Mouse (Mus musculus): ENCODE measurements at regions not wholly inside any gene's neighbourhood (a gene's known extent, or its start where the extent isn't known, plus 50 kb on each side); places are given as distances from the start of the nearest gene placed in this dataset.

GRCm38 (mm10) chr8:10695181-10695580, 313.1 kb downstream of the Irs2 start:
- Histone ChIP-seq H3K4me2 (replicated peaks; ENCODE audit: low read depth, low read length) (no peak overlapping the region), H3K9ac (replicated peaks; ENCODE audit: low read depth, low read length) (no peak overlapping the region), H3K27ac (ENCODE audit: low read length) (no peak overlapping the region), H3K36me3 (ENCODE audit: control insufficient read depth, insufficient read depth, low read length) (no peaks in the 10 kb centered on the region), H3K4me1 (ENCODE audit: control insufficient read depth, insufficient read depth, low read length) (no peaks in the 10 kb centered on the region), H3K27me3 (ENCODE audit: control insufficient read depth, insufficient read depth, low read length) (no peaks in the 10 kb centered on the region), H3K4me3 (ENCODE audit: low read depth, low read length) (no peak overlapping the region), H3K9me3 (ENCODE audit: control insufficient read depth, low read depth, low read length) (no peaks in the 10 kb centered on the region)
- ATAC-seq (ENCODE audit: insufficient number of reproducible peaks, insufficient read depth, low FRiP score, low read depth): no peak
- 77% methylated on average over 6 of the region's 6 CpGs for WGBS

GRCm38 (mm10) chr8:10690659-10691058, 317.6 kb downstream of the Irs2 start:
- H3K4me1 ChIP-seq (ENCODE audit: control insufficient read depth, insufficient read depth, low read length): no peaks in the 10 kb centered on the region
- no peaks in the 10 kb centered on the region for H3K9me3 ChIP-seq (ENCODE audit: control insufficient read depth, low read depth, low read length)
- H3K4me3 ChIP-seq (ENCODE audit: low read depth, low read length): no peak overlapping the region
- H3K36me3 ChIP-seq (ENCODE audit: control insufficient read depth, insufficient read depth, low read length): no peaks in the 10 kb centered on the region
- H3K9ac ChIP-seq (replicated peaks; ENCODE audit: low read depth, low read length): no peak overlapping the region
- no peak for ATAC-seq (ENCODE audit: insufficient number of reproducible peaks, insufficient read depth, low FRiP score, low read depth)
- H3K27me3 ChIP-seq (ENCODE audit: control insufficient read depth, insufficient read depth, low read length): no peaks in the 10 kb centered on the region
- WGBS: 75% methylated on average over 1 of the region's 1 CpGs
- H3K4me2 ChIP-seq (replicated peaks; ENCODE audit: low read depth, low read length): no peak overlapping the region
- H3K27ac ChIP-seq (ENCODE audit: low read length): no peak overlapping the region

GRCm38 (mm10) chr8:10689881-10690280, 318.4 kb downstream of the Irs2 start:
- Histone ChIP-seq H3K4me2 (replicated peaks; ENCODE audit: low read depth, low read length) (no peak overlapping the region), H3K27me3 (ENCODE audit: control insufficient read depth, insufficient read depth, low read length) (no peaks in the 10 kb centered on the region), H3K4me1 (ENCODE audit: control insufficient read depth, insufficient read depth, low read length) (no peaks in the 10 kb centered on the region), H3K9ac (replicated peaks; ENCODE audit: low read depth, low read length) (no peak overlapping the region), H3K27ac (ENCODE audit: low read length) (no peak overlapping the region), H3K36me3 (ENCODE audit: control insufficient read depth, insufficient read depth, low read length) (no peaks in the 10 kb centered on the region), H3K4me3 (ENCODE audit: low read depth, low read length) (no peak overlapping the region), H3K9me3 (ENCODE audit: control insufficient read depth, low read depth, low read length) (no peaks in the 10 kb centered on the region)
- 69% methylated on average over 12 of the region's 12 CpGs for WGBS
- ATAC-seq (ENCODE audit: insufficient number of reproducible peaks, insufficient read depth, low FRiP score, low read depth): no peak

GRCm38 (mm10) chr8:10687867-10688561, 320.2 kb downstream of the Irs2 start:
- Histone ChIP-seq H3K4me1 (ENCODE audit: control insufficient read depth, insufficient read depth, low read length) (no peaks in the 10 kb centered on the region), H3K36me3 (ENCODE audit: control insufficient read depth, insufficient read depth, low read length) (no peaks in the 10 kb centered on the region), H3K4me2 (replicated peaks; ENCODE audit: low read depth, low read length) (no peak overlapping the region), H3K27ac (ENCODE audit: low read length) (no peak overlapping the region), H3K9ac (replicated peaks; ENCODE audit: low read depth, low read length) (no peak overlapping the region), H3K4me3 (ENCODE audit: low read depth, low read length) (no peak overlapping the region), H3K27me3 (ENCODE audit: control insufficient read depth, insufficient read depth, low read length) (no peaks in the 10 kb centered on the region), H3K9me3 (ENCODE audit: control insufficient read depth, low read depth, low read length) (no peaks in the 10 kb centered on the region)
- ATAC-seq (ENCODE audit: insufficient number of reproducible peaks, insufficient read depth, low FRiP score, low read depth): no peak
- WGBS: 38% methylated on average over 9 of the region's 9 CpGs

Data from stomach, embryonic 14.5 days (tissue).